Mouse (Mus musculus) intestine, embryonic 16.5 days (tissue): Measurements from ENCODE around the gene Cd101. TPM values are rescaled to one million over a fixed set of nuclear protein-coding genes. Genes with fewer than 3 reads are reported as not detected.

Experiments
- polyA plus RNA-seq: library from polyadenylated mRNA; unstranded; fragments of >200 nt; fragmentation: Nextera tagmentation; extraction: Ambion mirVana; gene quantifications from 2 replicates; pipeline ENCODE4 v1.2.1, GENCODE M21; 2015

Cd101 gene
- polyA plus RNA-seq, 1 experiment from 2014 or later: 0.13 TPM

Other genes with a start within 250 kb of the Cd101 start
- 0.29 and 0.33 TPM in 2 replicates for gene Vtcn1, start 204.1 kb downstream of the Cd101 start, polyA plus RNA-seq
- gene Trim45, start 107.4 kb downstream of the Cd101 start, polyA plus RNA-seq: 4.3 and 4.4 TPM in 2 replicates
- gene Ttf2, start 59.9 kb downstream of the Cd101 start, polyA plus RNA-seq: 8.9 and 10.5 TPM in 2 replicates
- gene Ptgfrn, start 80.7 kb upstream of the Cd101 start, polyA plus RNA-seq: 3.0 and 3.2 TPM in 2 replicates